Mouse (Mus musculus): ENCODE measurements around the gene Spryd4. TPM values are rescaled to one million over a fixed set of nuclear protein-coding genes. Genes with fewer than 3 reads are reported as not detected.

Spryd4 gene
- polyA plus RNA-seq, 1 experiment, result 21.8 TPM

DNA sequence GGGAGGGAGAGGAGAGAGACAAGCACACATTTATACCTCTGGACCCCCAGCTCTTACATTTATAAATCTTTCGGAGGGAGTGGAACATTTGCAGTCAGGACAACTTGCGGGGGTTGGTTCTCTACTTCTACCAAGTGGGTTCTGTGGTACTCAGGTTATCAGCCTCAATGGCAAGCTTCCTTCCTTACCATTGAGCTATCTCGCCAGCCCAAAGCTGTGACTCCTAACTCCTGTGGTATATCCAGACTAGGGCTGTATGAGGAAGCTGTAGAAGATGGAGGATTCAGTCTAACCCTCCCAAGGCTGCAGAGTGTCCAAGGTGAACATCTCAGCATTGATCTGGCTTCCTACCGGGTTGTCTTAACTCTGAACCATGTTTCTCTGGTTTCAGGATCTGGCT is 27.5 kb upstream of the Spryd4 start:
- Histone ChIP-seq H3K4me3 (ENCODE audit: low read depth, low read length) (no peak overlapping the region), H3K4me1 (ENCODE audit: control insufficient read depth, insufficient read depth, low read length) (no peaks in the 10 kb centered on the region), H3K27me3 (ENCODE audit: control insufficient read depth, insufficient read depth, low read length, poor library complexity, severe bottlenecking) (no peaks in the 10 kb centered on the region), H3K36me3 (ENCODE audit: control insufficient read depth, insufficient read depth, low read length, poor library complexity, severe bottlenecking) (peaks cover 30% of the 10 kb centered on the region), H3K27ac (ENCODE audit: insufficient read depth, low read length) (no peak overlapping the region), H3K9me3 (replicated peaks; ENCODE audit: control insufficient read depth, insufficient read depth, low read length, poor library complexity, severe bottlenecking) (no peaks in the 10 kb centered on the region), H3K9ac (ENCODE audit: low read depth, poor library complexity, severe bottlenecking) (no peak overlapping the region)
- TF ChIP-seq POLR2A (IDR thresholded peaks at IDR 0.05; ENCODE audit: insufficient read depth, low read length) (no peak), CTCF (IDR thresholded peaks at IDR 0.05; ENCODE audit: low read depth, low read length) (no peak), EP300 (IDR thresholded peaks at IDR 0.05; ENCODE audit: insufficient read depth, low read depth, low read length) (no peak)

DNA sequence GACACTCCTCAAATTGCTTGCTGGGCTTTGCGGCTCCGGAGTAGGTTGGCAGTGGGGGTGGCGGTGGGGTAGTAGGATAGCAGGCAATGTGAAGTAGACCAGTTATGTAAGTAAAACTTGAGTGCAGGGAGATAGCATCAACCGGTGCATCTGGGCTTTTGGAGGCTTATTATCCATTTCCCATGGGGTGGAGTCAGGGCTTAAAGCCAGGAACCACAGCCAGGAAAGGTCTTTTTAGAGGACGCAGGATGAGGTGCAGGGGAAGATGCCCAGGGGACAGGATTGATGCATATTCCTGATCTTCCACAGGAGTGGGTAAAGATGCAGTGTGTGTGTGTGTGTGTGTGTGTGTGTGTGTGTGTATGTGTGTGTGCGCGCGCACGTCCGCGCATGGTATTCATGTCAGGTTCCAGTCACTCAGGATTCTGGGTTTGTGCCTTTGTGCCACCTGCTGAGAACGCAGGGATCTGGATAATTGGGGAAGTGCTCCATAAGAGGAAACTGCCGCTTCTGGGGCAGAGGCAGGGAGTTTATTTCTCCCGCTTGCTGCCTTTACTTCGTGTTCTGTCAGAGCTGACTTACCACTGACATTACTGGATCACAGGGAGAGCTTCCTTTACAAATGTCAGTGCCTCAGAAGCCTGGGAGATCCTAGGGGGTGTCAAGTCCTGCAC is 26.3 kb upstream of the Spryd4 start:
- Histone ChIP-seq H3K4me3 (ENCODE audit: low read depth, low read length) (no peak overlapping the region), H3K9ac (ENCODE audit: low read depth, poor library complexity, severe bottlenecking) (no peak overlapping the region), H3K27ac (ENCODE audit: insufficient read depth, low read length) (no peak overlapping the region), H3K36me3 (ENCODE audit: control insufficient read depth, insufficient read depth, low read length, poor library complexity, severe bottlenecking) (peaks cover 29% of the 10 kb centered on the region), H3K4me1 (ENCODE audit: control insufficient read depth, insufficient read depth, low read length) (no peaks in the 10 kb centered on the region), H3K9me3 (replicated peaks; ENCODE audit: control insufficient read depth, insufficient read depth, low read length, poor library complexity, severe bottlenecking) (no peaks in the 10 kb centered on the region), H3K27me3 (ENCODE audit: control insufficient read depth, insufficient read depth, low read length, poor library complexity, severe bottlenecking) (no peaks in the 10 kb centered on the region)
- no peak for TF ChIP-seq CTCF (IDR thresholded peaks at IDR 0.05; ENCODE audit: low read depth, low read length)
- no peak for TF ChIP-seq POLR2A (IDR thresholded peaks at IDR 0.05; ENCODE audit: insufficient read depth, low read length)
- TF ChIP-seq EP300 (IDR thresholded peaks at IDR 0.05; ENCODE audit: insufficient read depth, low read depth, low read length), result no peak

DNA sequence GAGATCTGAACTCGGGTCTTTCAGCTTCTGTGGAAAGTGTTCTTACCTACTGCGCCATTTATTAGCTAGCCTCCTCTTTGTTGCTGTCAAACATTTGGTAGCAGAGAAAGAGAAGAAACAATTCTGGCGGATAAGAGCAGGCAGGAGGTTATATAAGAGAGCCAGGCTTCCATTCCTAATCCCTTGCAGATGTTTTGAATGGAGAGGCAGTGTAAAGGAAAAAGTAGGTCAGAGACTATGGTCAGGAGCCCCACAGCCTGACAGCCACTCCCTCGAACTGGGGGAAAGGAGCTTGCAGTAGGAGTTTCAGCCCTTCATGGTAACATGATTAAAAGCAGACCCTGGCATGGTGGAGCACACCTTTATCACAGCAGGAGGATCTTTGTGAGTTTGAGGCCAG is 24.7 kb upstream of the Spryd4 start:
- Histone ChIP-seq H3K4me3 (ENCODE audit: low read depth, low read length) (no peak overlapping the region), H3K27ac (ENCODE audit: insufficient read depth, low read length) (no peak overlapping the region), H3K36me3 (ENCODE audit: control insufficient read depth, insufficient read depth, low read length, poor library complexity, severe bottlenecking) (peaks cover 20% of the 10 kb centered on the region), H3K27me3 (ENCODE audit: control insufficient read depth, insufficient read depth, low read length, poor library complexity, severe bottlenecking) (no peaks in the 10 kb centered on the region), H3K4me1 (ENCODE audit: control insufficient read depth, insufficient read depth, low read length) (no peaks in the 10 kb centered on the region), H3K9ac (ENCODE audit: low read depth, poor library complexity, severe bottlenecking) (no peak overlapping the region), H3K9me3 (replicated peaks; ENCODE audit: control insufficient read depth, insufficient read depth, low read length, poor library complexity, severe bottlenecking) (no peaks in the 10 kb centered on the region)
- TF ChIP-seq EP300 (IDR thresholded peaks at IDR 0.05; ENCODE audit: insufficient read depth, low read depth, low read length), result no peak
- no peak for TF ChIP-seq POLR2A (IDR thresholded peaks at IDR 0.05; ENCODE audit: insufficient read depth, low read length)
- no peak for TF ChIP-seq CTCF (IDR thresholded peaks at IDR 0.05; ENCODE audit: low read depth, low read length)

DNA sequence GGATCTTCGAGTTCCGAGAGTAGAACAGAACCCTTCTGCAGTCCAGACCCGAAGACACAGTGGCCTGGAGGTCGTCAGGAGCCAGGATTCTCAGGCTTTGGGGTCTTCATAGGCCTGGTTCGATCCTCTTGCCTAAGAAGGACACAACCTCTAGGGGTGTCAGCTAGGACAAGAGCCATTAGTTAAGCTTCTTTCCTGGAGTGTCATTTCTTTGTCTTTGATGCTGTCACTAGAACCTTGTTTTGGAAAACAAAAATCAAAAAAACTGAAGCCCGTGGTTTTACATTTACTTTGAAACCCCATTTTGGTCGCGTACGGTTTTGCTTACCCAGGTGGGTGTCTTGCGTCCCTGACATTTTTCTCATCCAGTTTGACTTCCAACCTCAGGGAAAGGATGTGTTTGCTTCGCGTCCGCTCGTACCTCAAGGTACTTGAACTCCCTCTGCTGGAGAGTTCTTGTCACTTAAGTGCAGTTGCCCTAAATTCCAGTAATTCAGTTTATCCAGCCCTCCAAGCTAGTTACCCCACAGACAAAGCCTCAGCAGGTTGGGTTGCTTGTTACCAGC is 20.9 kb upstream of the Spryd4 start:
- H3K9me3 ChIP-seq (replicated peaks; ENCODE audit: control insufficient read depth, insufficient read depth, low read length, poor library complexity, severe bottlenecking), result no peaks in the 10 kb centered on the region
- no peaks in the 10 kb centered on the region for H3K4me1 ChIP-seq (ENCODE audit: control insufficient read depth, insufficient read depth, low read length)
- H3K27me3 ChIP-seq (ENCODE audit: control insufficient read depth, insufficient read depth, low read length, poor library complexity, severe bottlenecking), result no peaks in the 10 kb centered on the region
- peak overlapping the region; percentile 97 for H3K4me3 ChIP-seq (ENCODE audit: low read depth, low read length)
- H3K9ac ChIP-seq (ENCODE audit: low read depth, poor library complexity, severe bottlenecking), result peak overlapping the region; percentile 98
- TF ChIP-seq CTCF (IDR thresholded peaks at IDR 0.05; ENCODE audit: low read depth, low read length) (peak; percentile 23), POLR2A (IDR thresholded peaks at IDR 0.05; ENCODE audit: insufficient read depth, low read length) (no peak)
- H3K27ac ChIP-seq (ENCODE audit: insufficient read depth, low read length), result peak overlapping the region; percentile 91
- H3K36me3 ChIP-seq (ENCODE audit: control insufficient read depth, insufficient read depth, low read length, poor library complexity, severe bottlenecking), result peaks cover 10% of the 10 kb centered on the region; the same call in 1 of the 2 replicates

DNA sequence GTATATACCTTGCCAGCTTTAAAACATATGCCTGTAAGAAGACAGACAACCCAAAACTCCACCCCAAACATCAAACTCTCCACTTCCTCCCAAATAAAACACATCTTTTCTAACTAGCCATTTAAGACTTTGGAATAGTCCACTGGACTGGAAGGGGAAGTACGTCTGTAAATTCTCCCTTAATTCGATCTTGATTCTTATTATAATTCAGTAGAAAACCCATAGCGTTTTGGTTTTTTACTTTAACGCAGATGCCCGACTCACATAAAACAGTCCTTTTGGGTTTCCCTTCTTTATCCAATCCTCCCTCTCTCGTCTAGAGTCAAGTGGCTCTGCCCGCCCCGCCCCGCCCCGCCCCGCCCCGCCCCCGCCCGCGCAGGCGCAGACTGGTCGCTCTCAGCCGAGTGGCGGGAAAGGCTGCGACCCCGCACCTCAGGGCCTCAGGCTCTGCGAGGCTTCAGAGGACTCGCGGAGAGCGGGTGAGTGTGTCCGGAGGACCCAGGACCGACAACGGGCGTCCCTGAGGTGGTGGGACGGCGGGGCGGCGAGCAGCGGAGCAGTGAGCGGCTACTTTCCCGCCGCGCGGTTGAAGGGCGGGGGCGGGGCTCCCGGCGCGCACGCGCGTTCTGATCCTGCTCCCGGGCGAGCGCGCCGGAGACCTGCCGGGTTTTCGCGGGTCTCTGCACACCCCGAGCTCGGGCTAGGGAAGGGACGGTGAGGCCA is 20.3 kb upstream of the Spryd4 start, which contains the start of gene Timeless:
Gene Timeless (plus strand): TSS at position 369 of the 723 bp plus-strand sequence.
- Histone ChIP-seq H3K9ac (ENCODE audit: low read depth, poor library complexity, severe bottlenecking) (peak within 1 kb of the TSS; percentile 98), H3K9me3 (replicated peaks; ENCODE audit: control insufficient read depth, insufficient read depth, low read length, poor library complexity, severe bottlenecking) (no peaks in the 10 kb centered on the region), H3K27ac (ENCODE audit: insufficient read depth, low read length) (peak within 1 kb of the TSS; percentile 91), H3K4me3 (ENCODE audit: low read depth, low read length) (peak within 1 kb of the TSS; percentile 97), H3K4me1 (ENCODE audit: control insufficient read depth, insufficient read depth, low read length) (no peaks in the 10 kb centered on the region), H3K36me3 (ENCODE audit: control insufficient read depth, insufficient read depth, low read length, poor library complexity, severe bottlenecking) (peaks cover 10% of the 10 kb centered on the region; the same call in 1 of the 2 replicates), H3K27me3 (ENCODE audit: control insufficient read depth, insufficient read depth, low read length, poor library complexity, severe bottlenecking) (no peaks in the 10 kb centered on the region)
- peak; percentile 51 for TF ChIP-seq POLR2A (IDR thresholded peaks at IDR 0.05; ENCODE audit: insufficient read depth, low read length)
- TF ChIP-seq EP300 (IDR thresholded peaks at IDR 0.05; ENCODE audit: insufficient read depth, low read depth, low read length), result no peak

DNA sequence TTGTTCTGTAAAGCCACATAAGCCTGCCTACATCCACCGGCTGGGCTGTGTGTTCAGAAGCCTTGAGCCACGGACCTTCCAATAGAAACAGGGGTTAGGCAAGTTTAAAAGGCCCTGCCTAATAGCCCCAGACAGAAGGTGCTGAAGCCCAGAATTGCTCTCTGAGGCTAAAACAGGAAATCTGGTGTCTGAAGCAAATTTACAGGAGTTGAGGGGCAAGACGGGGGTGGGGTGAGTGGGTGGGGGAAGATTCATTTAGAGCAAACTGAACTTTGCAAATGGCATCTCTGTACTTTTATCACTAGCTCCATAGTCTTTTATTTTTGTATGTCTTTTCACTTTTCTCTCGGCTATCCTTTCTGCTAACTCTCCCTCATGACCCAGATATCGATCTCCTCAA is 19.5 kb upstream of the Spryd4 start:
- H3K36me3 ChIP-seq (ENCODE audit: control insufficient read depth, insufficient read depth, low read length, poor library complexity, severe bottlenecking), result peaks cover 10% of the 10 kb centered on the region; the same call in 1 of the 2 replicates
- no peaks in the 10 kb centered on the region for H3K9me3 ChIP-seq (replicated peaks; ENCODE audit: control insufficient read depth, insufficient read depth, low read length, poor library complexity, severe bottlenecking)
- H3K4me1 ChIP-seq (ENCODE audit: control insufficient read depth, insufficient read depth, low read length), result no peaks in the 10 kb centered on the region
- H3K9ac ChIP-seq (ENCODE audit: low read depth, poor library complexity, severe bottlenecking), result peak overlapping the region; percentile 98
- H3K4me3 ChIP-seq (ENCODE audit: low read depth, low read length), result peak overlapping the region; percentile 34
- H3K27me3 ChIP-seq (ENCODE audit: control insufficient read depth, insufficient read depth, low read length, poor library complexity, severe bottlenecking), result no peaks in the 10 kb centered on the region
- TF ChIP-seq CTCF (IDR thresholded peaks at IDR 0.05; ENCODE audit: low read depth, low read length) (no peak), POLR2A (IDR thresholded peaks at IDR 0.05; ENCODE audit: insufficient read depth, low read length) (no peak), EP300 (IDR thresholded peaks at IDR 0.05; ENCODE audit: insufficient read depth, low read depth, low read length) (no peak)
- H3K27ac ChIP-seq (ENCODE audit: insufficient read depth, low read length), result peak overlapping the region; percentile 49; the same call in 1 of the 2 replicates

All from ES-Bruce4 (cell line).